Mouse (Mus musculus) kidney, adult 2 months (tissue): ENCODE measurements at regions not wholly inside any gene's neighbourhood (a gene's known extent, or its start where the extent isn't known, plus 50 kb on each side); places are given as distances from the start of the nearest gene placed in this dataset.

Source experiments
- DNase-seq: peaks from one replicate; pipeline ENCODE4 v3.0.0; 2021
- H3K27ac ChIP-seq: fragments of 200-500 bp; 2 replicates; pipeline ENCODE4 v1.5.1; 2012; ENCODE audit warnings: low read depth, low read length, control low read depth, inconsistent platforms; ENCODE audit not compliant: insufficient read depth
- H3K27me3 ChIP-seq: fragments of 200-500 bp; replicated peaks from 2 replicates; pipeline ENCODE4 v1.6.1; 2012; ENCODE audit warnings: mild to moderate bottlenecking, moderate library complexity, low read length, inconsistent platforms; ENCODE audit not compliant: control insufficient read depth, insufficient read depth
- H3K36me3 ChIP-seq: fragments of 200-500 bp; 2 replicates; pipeline ENCODE4 v1.6.1; 2012; ENCODE audit warnings: mild to moderate bottlenecking, moderate library complexity, low read length, inconsistent platforms; ENCODE audit not compliant: control insufficient read depth, insufficient read depth
- H3K4me1 ChIP-seq: fragments of 200-500 bp; 2 replicates; pipeline ENCODE4 v1.6.1; 2011; ENCODE audit warnings: low read length; ENCODE audit not compliant: control insufficient read depth, insufficient read depth
- H3K4me3 ChIP-seq: fragments of 200-500 bp; 2 replicates; pipeline ENCODE4 v1.5.1; 2011; ENCODE audit warnings: mild to moderate bottlenecking, low read depth, low read length, control low read depth; ENCODE audit not compliant: insufficient read depth
- CTCF ChIP-seq: fragments of 200-500 bp; conservative IDR thresholded peaks from 2 replicates; pipeline ENCODE4 v1.5.1; 2011; ENCODE audit warnings: low read depth, mild to moderate bottlenecking, control low read depth, low read length, moderate library complexity, mixed read lengths; ENCODE audit not compliant: insufficient read depth, insufficient read length
- POLR2A ChIP-seq: fragments of 200-500 bp; IDR thresholded peaks from one replicate; pipeline ENCODE4 v1.6.1; 2011; ENCODE audit warnings: low read depth, low read length, control low read depth
- WGBS: fragments of 180-500 bp; shearing (Covaris S2); methylation state at CpG from one replicate; pipeline ENCODE4 v1.1.7; 2018; 5-methylcytosine and 5-hydroxymethylcytosine counted together

- Histone ChIP-seq H3K4me1 (peaks cover 5% of the 10 kb centered on the region; the same call in 1 of the 2 replicates), H3K36me3 (no peaks in the 10 kb centered on the region), H3K27ac (no peak overlapping the region), H3K27me3 (no peaks in the 10 kb centered on the region), H3K4me3 (no peak overlapping the region)
- DNase-seq = no peak
- 64% methylated on average over 2 of the region's 2 CpGs for WGBS
- TF ChIP-seq CTCF (no peak), POLR2A (no peak)
Measured at GRCm38 (mm10) chr1:105081942-105082341, 274.6 kb downstream of the Rnf152 start.

- Histone ChIP-seq H3K36me3 (no peaks in the 10 kb centered on the region), H3K27me3 (no peaks in the 10 kb centered on the region), H3K4me1 (peaks cover 5% of the 10 kb centered on the region; the same call in 1 of the 2 replicates), H3K4me3 (no peak overlapping the region), H3K27ac (no peak overlapping the region)
- WGBS = 92% methylated on average over 5 of the region's 5 CpGs
- no peak for DNase-seq
- TF ChIP-seq POLR2A = no peak
- no peak for TF ChIP-seq CTCF
Measured at GRCm38 (mm10) chr1:105079437-105079836, 277.1 kb downstream of the Rnf152 start.

GRCm38 (mm10) chr1:105075728-105076127, 280.8 kb downstream of the Rnf152 start:
- no peak overlapping the region for H3K4me3 ChIP-seq
- no peaks in the 10 kb centered on the region for H3K36me3 ChIP-seq
- H3K27me3 ChIP-seq = no peaks in the 10 kb centered on the region
- TF ChIP-seq POLR2A (no peak), CTCF (no peak)
- WGBS = 88% methylated on average over 3 of the region's 3 CpGs
- no peaks in the 10 kb centered on the region for H3K4me1 ChIP-seq
- no peak overlapping the region for H3K27ac ChIP-seq
- DNase-seq = no peak

GRCm38 (mm10) chr1:105074326-105074725, 282.2 kb downstream of the Rnf152 start:
- H3K4me1 ChIP-seq = no peaks in the 10 kb centered on the region
- H3K4me3 ChIP-seq = no peak overlapping the region
- DNase-seq = no peak
- TF ChIP-seq CTCF (no peak), POLR2A (no peak)
- H3K36me3 ChIP-seq = no peaks in the 10 kb centered on the region
- H3K27me3 ChIP-seq = no peaks in the 10 kb centered on the region
- 86% methylated on average over 1 of the region's 1 CpGs for WGBS
- no peak overlapping the region for H3K27ac ChIP-seq

GRCm38 (mm10) chr1:105070661-105071455, 285.7 kb downstream of the Rnf152 start:
- 73% methylated on average over 3 of the region's 3 CpGs for WGBS
- no peaks in the 10 kb centered on the region for H3K4me1 ChIP-seq
- no peak for TF ChIP-seq POLR2A
- no peak for TF ChIP-seq CTCF
- no peaks in the 10 kb centered on the region for H3K36me3 ChIP-seq
- no peak overlapping the region for H3K4me3 ChIP-seq
- H3K27ac ChIP-seq = no peak overlapping the region
- DNase-seq = no peak
- no peaks in the 10 kb centered on the region for H3K27me3 ChIP-seq

GRCm38 (mm10) chr1:105067902-105068301, 288.6 kb downstream of the Rnf152 start:
- Histone ChIP-seq H3K27ac (no peak overlapping the region), H3K36me3 (no peaks in the 10 kb centered on the region), H3K4me1 (no peaks in the 10 kb centered on the region), H3K27me3 (no peaks in the 10 kb centered on the region), H3K4me3 (no peak overlapping the region)
- WGBS = 43% methylated on average over 4 of the region's 4 CpGs
- DNase-seq = no peak
- no peak for TF ChIP-seq POLR2A
- TF ChIP-seq CTCF = no peak

- Histone ChIP-seq H3K4me1 (no peaks in the 10 kb centered on the region), H3K36me3 (no peaks in the 10 kb centered on the region), H3K27me3 (no peaks in the 10 kb centered on the region), H3K4me3 (no peak overlapping the region), H3K27ac (no peak overlapping the region)
- WGBS = 77% methylated on average over 4 of the region's 4 CpGs
- no peak for TF ChIP-seq CTCF
- TF ChIP-seq POLR2A = no peak
- no peak for DNase-seq
Measured at GRCm38 (mm10) chr1:105067049-105067795, 289.3 kb downstream of the Rnf152 start.
